18 mouse cellular contexts compared by ENCODE assay signal in the genomic region with DNA sequence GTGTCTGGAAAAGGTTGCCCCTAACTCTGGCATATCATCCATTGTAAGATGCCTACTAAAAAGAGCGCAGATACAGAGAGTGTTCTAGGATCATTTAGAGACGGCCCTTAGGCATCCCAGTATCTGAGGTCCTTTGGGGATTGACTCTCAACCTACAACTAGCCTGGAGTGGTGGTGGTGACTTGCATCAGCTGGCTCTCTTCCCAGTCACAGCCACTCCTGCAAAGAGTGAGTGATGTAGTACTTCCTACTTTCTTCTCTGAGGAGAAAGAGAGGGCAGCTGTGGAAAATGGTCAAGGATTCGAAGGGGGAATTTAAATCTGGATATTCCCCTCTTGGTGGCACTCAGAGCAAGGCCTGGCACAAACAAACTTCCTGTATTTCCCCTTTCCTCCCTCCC. TPM values are rescaled to one million over a fixed set of nuclear protein-coding genes. Genes with fewer than 3 reads are reported as not detected.
A peak's percentile ranks its signal among the peaks of the same experiment; 100 is the strongest.
DNase-seq lines count a peak whose midpoint lies in the region; ATAC-seq and TF ChIP-seq lines count a peak whose summit lies in the region.
"Had no signal": no experiment of that assay in that cellular context is flagged by ENCODE, and none has a peak within 500 bp of the region (broad histone marks: within the 10 kb centered on the region; RNA-seq: fewer than 3 reads in every experiment).

No protein-coding gene starts in this region.

- WGBS in heart, postnatal 0 days, result 23% methylated on average over 3 of the region's 3 CpGs
- WGBS in heart, adult 2 months, result 47% methylated on average over 3 of the region's 3 CpGs
- 85% methylated on average over 3 of the region's 3 CpGs for WGBS in midbrain, embryonic 10.5 days
- WGBS in midbrain, embryonic 14.5 days, result 90% methylated on average over 3 of the region's 3 CpGs

- peak; percentile 33; the same call in 1 of the 2 replicates for ATAC-seq in heart, postnatal 0 days (ENCODE audit: insufficient read depth, low read depth)
- no peak for ATAC-seq in midbrain, embryonic 14.5 days (ENCODE audit: low FRiP score, low TSS enrichment)
- ATAC-seq: activated CD4-positive, CD25-positive, alpha-beta regulatory T cell, adult 4 months; forebrain, postnatal 0 days had no signal

- intact Hi-C loops in heart, adult 2 months (cut with DNase I), result no loop called here

- H3K27ac ChIP-seq in heart, postnatal 0 days (ENCODE audit: low read depth), result no peak overlapping the region
- H3K27ac ChIP-seq in heart, adult 2 months, result no peak overlapping the region
- no peak overlapping the region for H3K27ac ChIP-seq in midbrain, embryonic 10.5 days (replicated peaks)
- no peak overlapping the region for H3K27ac ChIP-seq in midbrain, embryonic 14.5 days (replicated peaks; ENCODE audit: low read depth, low read length)
- H3K27ac ChIP-seq: stomach, postnatal 0 days had no signal

- no peak overlapping the region for H3K4me3 ChIP-seq in heart, postnatal 0 days (ENCODE audit: low read depth, low read length)
- no peak overlapping the region for H3K4me3 ChIP-seq in heart, adult 2 months
- no peak overlapping the region for H3K4me3 ChIP-seq in midbrain, embryonic 10.5 days
- H3K4me3 ChIP-seq in midbrain, embryonic 14.5 days (replicated peaks; ENCODE audit: low read depth, low read length), result no peak overlapping the region

- no peak overlapping the region for H3K4me2 ChIP-seq in heart, postnatal 0 days (ENCODE audit: low read depth, low read length)
- no peak overlapping the region for H3K4me2 ChIP-seq in midbrain, embryonic 14.5 days (ENCODE audit: low read length)

- no peaks in the 10 kb centered on the region for H3K79me2 ChIP-seq in heart, adult 2 months (replicated peaks; ENCODE audit: control insufficient read depth, insufficient read depth, low read length)

- H3K9me3 ChIP-seq in heart, postnatal 0 days (replicated peaks; ENCODE audit: control insufficient read depth, low read length), result no peaks in the 10 kb centered on the region
- no peaks in the 10 kb centered on the region for H3K9me3 ChIP-seq in midbrain, embryonic 10.5 days (replicated peaks)
- no peaks in the 10 kb centered on the region for H3K9me3 ChIP-seq in midbrain, embryonic 14.5 days (ENCODE audit: control insufficient read depth, low read length)
- H3K9me3 ChIP-seq: G1E had no signal

- H3K4me1 ChIP-seq in heart, postnatal 0 days (ENCODE audit: control insufficient read depth, insufficient read depth), result peaks cover 17% of the 10 kb centered on the region
- H3K4me1 ChIP-seq in heart, adult 2 months (ENCODE audit: control insufficient read depth, insufficient read depth, low read length), result no peaks in the 10 kb centered on the region
- peaks cover 24% of the 10 kb centered on the region for H3K4me1 ChIP-seq in midbrain, embryonic 10.5 days
- no peaks in the 10 kb centered on the region for H3K4me1 ChIP-seq in midbrain, embryonic 14.5 days (ENCODE audit: control insufficient read depth, insufficient read depth, low read length)

- H3K9ac ChIP-seq in heart, postnatal 0 days (replicated peaks; ENCODE audit: low read depth, low read length), result no peak overlapping the region
- no peak overlapping the region for H3K9ac ChIP-seq in heart, adult 2 months (ENCODE audit: low read depth, low read length)
- no peak overlapping the region for H3K9ac ChIP-seq in midbrain, embryonic 14.5 days (replicated peaks; ENCODE audit: low read length)
- H3K9ac ChIP-seq: forebrain, postnatal 0 days had no signal

- H3K27me3 ChIP-seq in heart, postnatal 0 days (ENCODE audit: control insufficient read depth, insufficient read depth, low read length), result no peaks in the 10 kb centered on the region
- H3K27me3 ChIP-seq in heart, adult 2 months (ENCODE audit: control insufficient read depth, insufficient read depth, low read length), result no peaks in the 10 kb centered on the region
- H3K27me3 ChIP-seq in midbrain, embryonic 10.5 days (ENCODE audit: low read depth, poor library complexity, severe bottlenecking), result no peaks in the 10 kb centered on the region
- no peaks in the 10 kb centered on the region for H3K27me3 ChIP-seq in midbrain, embryonic 14.5 days (ENCODE audit: control insufficient read depth, insufficient read depth, low read length)

- no peak for DNase-seq in heart, postnatal 0 days (ENCODE audit: low spot score)
- no peak for DNase-seq in heart, adult 2 months
- DNase-seq in 3T3-L1 (ENCODE audit: low read depth, low spot score), result peak; percentile 92
- DNase-seq in brain, adult 2 months (ENCODE audit: low read depth, low spot score), result peak; percentile 40
- peak; percentile 69 for DNase-seq in lung, postnatal 10 days
- DNase-seq in midbrain, embryonic 10.5 days (ENCODE audit: low spot score), result no peak
- no peak for DNase-seq in midbrain, embryonic 14.5 days
- DNase-seq: cerebellum, adult 8-10 months; embryo, embryonic 11 days; forebrain, postnatal 0 days; gastrocnemius, postnatal 25 days; layer of hippocampus, adult 9-11 months; liver; spleen, adult 18-20 months; thymus, postnatal 36 days had no signal

- no peak for TF ChIP-seq POLR2A in heart, adult 2 months (IDR thresholded peaks at IDR 0.05; ENCODE audit: insufficient read depth, low read depth, low read length)

- no peak for TF ChIP-seq EP300 in heart, postnatal 0 days (IDR thresholded peaks at IDR 0.05; ENCODE audit: low read depth)
- TF ChIP-seq EP300 in heart, adult 2 months (IDR thresholded peaks at IDR 0.05; ENCODE audit: insufficient read depth, low read depth, low read length), result no peak

- no peaks in the 10 kb centered on the region for H3K36me3 ChIP-seq in heart, postnatal 0 days (replicated peaks; ENCODE audit: control insufficient read depth, insufficient read depth, low read length)
- H3K36me3 ChIP-seq in heart, adult 2 months (ENCODE audit: control insufficient read depth, insufficient read depth, low read length), result no peaks in the 10 kb centered on the region
- H3K36me3 ChIP-seq in midbrain, embryonic 10.5 days, result no peaks in the 10 kb centered on the region
- no peaks in the 10 kb centered on the region for H3K36me3 ChIP-seq in midbrain, embryonic 14.5 days (ENCODE audit: control insufficient read depth, insufficient read depth, low read length)
- H3K36me3 ChIP-seq: G1E had no signal

- TF ChIP-seq CTCF in heart, postnatal 0 days (IDR thresholded peaks at IDR 0.05; ENCODE audit: low read depth), result no peak
- no peak for TF ChIP-seq CTCF in heart, adult 2 months (IDR thresholded peaks at IDR 0.05)

RNA-seq across cellular contexts. Expression of a gene that starts 59.2 kb away (rescaled TPM):
- total RNA-seq in heart, postnatal 0 days (2014; rRNA removed; ENCODE audit: low replicate concordance), result 3.2 and 16.5 TPM in 2 replicates
- 8.7 and 9.4 TPM in 2 replicates for polyA plus RNA-seq in heart, postnatal 0 days (2015; fragmentation: Nextera tagmentation; extraction: Ambion mirVana)
- total RNA-seq in heart, adult 2 months (2021), result under 1 TPM; 0.43 to 0.60 TPM
- 0.06 and 1.4 TPM in 2 replicates for polyA plus RNA-seq in heart, adult 2 months (2012; rRNA removed)
- polyA plus RNA-seq in midbrain, embryonic 10.5 days (2016; fragmentation: Nextera tagmentation; extraction: Ambion mirVana), result 0.31 and 0.34 TPM in 2 replicates
- 0.46 and 0.86 TPM in 2 replicates for polyA plus RNA-seq in midbrain, embryonic 14.5 days (2014; fragmentation: Nextera tagmentation; extraction: Ambion mirVana)
- total RNA-seq: forebrain, postnatal 0 days had no signal

Comparison
In these comparisons a context has a peak if more than half of its experiments do, and no peak if none do; other contexts are left out.
1. DNase-seq: peak in 3T3-L1 (single experiment), brain, adult 2 months (single experiment) and lung, postnatal 10 days (single experiment); none in heart, postnatal 0 days (single experiment), heart, adult 2 months (0 of 2), midbrain, embryonic 10.5 days (single experiment) and midbrain, embryonic 14.5 days (single experiment).